Mouse (Mus musculus) lung, postnatal 4 days (tissue): ENCODE results near the gene Gm1113.

ENCODE experiments used
- DNase-seq, 2 experiments: peaks; one replicate each; pipeline ENCODE4 v3.0.0; 2021

Gm1113 gene

DNA sequence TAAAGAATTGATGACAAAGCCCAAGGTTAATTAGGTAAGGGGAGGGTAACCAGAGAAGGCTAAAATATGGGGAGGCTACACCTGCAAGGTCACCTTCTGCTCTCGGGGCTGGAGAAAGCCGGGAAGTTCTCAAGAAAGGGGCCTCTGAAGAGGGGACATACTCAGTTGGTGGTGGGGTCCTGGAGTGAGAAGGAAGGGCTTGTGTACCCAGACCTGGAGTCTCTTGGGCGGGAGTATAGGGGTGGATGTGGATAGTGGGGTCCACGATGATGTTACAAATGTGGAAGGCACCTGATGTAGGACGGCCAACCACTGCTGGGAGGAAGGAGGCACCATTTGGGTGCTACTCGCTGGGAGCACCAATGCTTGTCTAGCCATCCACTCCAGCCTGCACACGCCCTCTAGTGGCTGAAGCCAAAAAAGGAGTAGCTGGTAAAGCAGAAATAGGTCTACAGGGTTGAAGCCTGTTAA lies 5.9 kb upstream of the Gm1113 start:
- DNase-seq = peak; percentile 49 to 72

DNA sequence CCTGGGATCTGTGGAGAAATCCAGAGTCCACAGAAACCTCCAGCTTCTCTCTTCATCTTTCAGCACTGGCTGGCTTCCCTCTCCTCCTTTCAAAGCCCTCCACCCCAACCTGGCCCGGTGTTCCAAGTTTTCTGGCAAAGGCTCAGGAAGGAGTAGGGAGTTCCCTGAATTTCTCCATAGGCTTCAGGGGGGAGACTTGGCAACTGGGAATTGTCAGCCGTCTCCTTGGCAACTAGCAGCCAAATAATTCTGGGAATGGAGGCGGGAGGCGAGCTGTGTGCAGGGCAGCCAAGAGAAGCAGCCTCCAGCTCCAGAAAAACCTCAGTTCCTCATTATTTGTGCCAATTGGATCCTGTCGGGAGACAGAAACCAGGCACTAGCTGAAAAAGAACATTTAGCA lies 5.5 kb upstream of the Gm1113 start:
- DNase-seq = peak; percentile 28 to 64

DNA sequence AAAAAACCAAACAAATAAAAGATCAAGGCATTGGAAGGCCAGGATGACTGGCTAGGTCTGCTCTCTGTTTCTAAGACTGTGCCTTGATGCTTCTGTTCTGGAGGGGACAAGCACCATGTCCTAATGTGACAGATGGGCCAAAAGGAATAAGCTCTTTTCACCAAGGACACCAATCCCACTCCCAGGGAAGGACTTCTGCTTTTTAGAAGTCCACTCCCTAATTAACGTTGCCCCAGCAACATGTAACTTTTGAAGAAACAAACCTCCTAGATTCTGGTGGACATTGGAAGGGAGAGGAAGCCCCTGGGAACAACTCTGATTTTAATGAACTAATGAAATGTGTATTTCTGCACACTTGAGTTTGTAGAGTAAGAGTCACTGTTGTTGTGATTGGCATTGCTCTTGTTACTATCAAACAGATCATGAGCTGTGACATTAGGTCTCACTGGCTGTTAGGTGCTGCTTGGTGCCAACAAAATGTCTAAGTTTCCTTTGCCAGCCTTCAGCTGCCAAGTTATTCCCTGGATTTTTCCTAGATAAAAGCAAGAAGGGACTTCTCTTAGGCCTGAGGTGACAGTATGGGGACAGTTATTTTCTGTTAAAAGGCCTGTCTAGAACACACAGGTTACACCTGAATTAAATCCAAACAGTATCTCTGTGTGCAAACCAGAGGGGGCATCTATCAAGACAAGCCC lies 4.9 kb upstream of the Gm1113 start:
- DNase-seq = no peak

DNA sequence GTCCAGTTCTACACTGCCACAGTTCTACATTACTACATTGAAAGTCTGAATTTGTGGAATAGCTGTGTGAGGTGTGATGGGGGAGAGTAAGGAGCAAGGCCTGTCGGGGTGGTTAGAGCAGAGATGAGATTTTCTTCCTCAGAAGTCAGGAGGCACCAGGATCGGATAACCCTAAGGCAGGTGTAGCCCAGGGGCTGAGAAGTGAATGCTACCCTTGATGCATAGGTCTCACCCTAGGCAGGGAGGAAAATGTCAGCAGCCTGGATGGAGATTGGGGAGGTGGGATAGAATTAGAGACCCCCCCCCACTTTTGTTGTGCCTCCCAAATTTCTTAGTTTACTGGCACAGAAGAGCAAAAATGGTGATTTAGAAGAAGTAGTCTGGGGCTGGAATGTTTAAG lies 4.2 kb upstream of the Gm1113 start:
- no peak for DNase-seq

DNA sequence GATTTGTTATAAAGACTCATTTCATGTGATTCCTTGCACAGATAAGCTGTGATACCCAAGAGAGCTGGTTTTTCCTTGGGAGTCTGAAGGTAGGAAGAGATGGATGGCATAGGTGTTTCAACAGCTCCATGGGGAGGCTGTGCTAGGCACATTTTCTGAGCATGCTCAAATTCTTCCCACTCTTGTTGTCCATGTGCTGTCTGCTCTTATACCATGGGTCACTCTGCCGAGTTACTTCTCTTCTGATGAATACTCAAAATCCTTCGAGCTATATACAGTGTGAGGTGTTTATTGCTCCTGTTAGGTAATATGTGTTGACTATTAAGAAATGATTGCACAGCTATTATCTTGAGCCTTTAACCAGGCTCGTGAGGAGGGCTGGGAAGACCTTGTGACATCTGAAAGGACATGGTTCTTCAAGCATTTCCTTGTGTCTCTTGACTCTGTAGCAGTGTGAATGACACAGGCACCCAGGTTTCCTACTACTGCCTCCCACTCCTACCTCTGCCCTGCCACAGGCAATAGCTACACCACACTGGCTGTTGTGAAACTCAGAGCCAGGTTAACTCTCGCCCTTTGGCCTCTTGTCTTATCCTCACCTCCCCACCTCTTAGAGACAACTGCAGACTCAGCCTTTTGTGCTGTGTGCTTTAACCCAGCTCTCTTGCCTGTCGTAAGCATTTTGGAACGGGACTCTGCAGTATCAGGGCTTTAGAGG lies 2.7 kb upstream of the Gm1113 start:
- DNase-seq = no peak

DNA sequence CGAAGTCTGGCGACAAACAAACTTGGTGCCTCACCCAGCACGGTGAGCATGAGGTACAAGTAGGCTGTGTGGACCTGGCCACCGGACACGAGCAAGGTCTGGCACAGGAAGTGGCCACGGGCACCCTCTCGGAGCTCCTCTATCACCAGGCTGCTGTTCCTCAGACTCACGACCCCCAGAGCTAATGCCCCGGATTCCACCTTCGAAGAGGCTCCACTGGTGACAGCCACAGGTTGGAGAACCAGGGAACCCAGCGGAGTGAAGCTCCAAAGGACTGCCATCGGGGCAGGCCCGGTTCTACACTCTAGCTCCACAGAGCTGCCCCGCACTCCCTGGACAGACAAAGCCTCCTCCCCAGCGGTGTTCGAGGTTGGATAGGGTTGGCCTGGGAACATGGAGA lies 1.4 kb downstream of the Gm1113 start:
- no peak for DNase-seq

DNA sequence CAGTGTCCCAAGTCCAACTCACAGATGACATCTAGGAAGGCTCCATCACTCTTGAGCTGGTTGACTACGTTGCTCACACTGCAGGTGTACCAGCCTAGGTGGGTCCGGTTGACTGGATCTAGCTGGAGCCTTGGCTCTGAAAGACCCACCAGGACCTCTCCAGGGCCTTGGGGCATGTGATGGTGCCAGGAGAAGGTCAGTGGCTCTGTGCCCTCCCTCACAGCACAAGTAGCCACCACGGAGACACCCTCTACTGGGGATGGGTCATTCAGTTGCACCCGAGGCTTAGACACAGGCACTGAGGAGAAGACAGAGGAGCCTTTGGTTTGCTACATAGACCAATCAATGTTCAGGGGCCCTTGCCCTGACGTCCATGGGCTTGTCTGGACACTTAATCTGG lies 1.9 kb downstream of the Gm1113 start:
- DNase-seq = no peak

DNA sequence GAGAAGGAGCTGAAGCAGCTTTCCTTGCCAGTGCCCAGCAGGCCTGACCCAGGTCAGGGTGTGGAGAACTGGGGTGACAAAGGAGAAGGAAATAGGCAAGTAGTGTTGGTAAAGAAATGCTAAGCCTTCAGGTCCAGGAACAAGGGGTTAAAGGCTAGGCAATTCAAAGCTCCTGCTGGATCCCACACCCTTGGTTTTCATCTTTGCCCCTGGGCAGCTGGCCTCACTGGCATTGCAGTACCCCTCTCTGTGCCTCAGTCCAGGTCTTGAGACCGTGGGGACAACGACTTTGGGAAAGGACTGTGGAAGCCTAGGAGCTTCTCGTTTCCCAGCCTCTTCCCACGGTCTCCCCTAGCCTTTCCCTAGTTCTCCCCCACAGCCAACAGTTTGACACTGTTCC lies 4.2 kb downstream of the Gm1113 start:
- DNase-seq = no peak

DNA sequence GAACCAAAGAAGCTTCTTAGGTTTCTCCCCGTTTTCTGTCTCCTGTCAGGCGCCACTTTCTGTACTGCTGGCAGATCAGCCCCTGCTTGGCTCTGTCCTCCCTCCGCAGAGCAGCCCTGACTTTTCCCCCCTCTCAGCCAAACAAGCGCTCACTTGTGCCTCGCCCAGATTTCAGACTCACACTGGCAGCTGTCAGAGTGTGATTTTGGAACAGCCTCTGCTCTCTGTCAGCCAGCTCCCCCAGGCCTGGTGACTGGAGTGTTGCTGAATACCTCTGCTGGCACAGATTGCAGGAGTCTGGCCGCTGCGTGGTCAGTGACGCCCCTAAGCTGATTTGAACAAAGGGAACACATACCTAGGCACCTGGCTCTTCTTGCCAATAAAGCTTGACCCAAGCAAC lies 9.8 kb downstream of the Gm1113 start:
- DNase-seq = peak; percentile 44 to 76

DNA sequence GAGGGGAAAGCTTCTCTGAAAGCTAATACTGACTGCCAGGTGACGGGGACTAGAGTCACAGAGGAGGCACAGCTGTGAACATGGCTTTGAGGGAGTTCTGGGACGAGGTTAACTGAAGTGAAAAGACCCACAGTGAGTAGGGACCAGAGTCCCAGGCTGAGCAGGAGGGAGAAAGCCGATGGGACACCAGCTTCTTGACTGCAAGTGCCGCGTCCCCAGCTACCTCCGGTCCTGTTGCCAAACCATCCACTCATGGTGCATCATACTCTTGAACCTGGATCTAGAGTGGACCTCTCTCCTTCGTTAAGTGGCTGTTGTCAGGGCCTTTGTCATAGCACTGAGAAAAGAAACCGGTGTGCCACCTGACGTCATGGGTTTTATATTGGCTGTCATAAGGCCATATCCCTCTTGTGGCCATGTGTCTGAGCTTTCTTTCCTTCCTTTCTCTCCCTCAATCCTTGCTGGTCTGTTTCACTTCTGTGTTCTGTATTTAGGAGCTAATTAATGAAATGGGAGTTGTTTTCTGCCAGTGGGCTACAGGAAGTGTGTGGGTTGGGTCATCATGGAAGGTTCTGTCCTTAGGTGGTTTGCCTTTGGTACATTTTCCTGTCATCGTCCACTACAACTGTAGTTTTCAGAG lies 15.6 kb downstream of the Gm1113 start:
- no peak for DNase-seq

DNA sequence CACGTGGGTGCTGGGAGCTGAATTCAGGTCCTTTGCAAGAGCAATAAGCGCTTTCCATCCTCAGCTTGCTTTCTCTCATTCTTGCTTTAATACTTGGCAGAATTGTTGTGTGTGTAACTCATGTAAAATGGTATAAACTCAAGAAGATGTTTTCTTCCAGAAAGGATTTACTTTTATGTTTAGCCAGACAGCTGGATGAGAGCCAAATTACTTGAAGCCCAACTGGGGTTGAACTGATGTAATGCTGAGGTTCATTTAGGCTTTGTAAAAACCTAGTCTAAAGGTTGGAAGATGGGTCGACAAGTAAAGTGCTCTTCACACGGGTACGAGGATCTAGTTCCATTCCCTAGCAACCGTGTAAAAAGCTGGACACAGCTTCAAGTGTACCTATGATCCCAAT lies 18.1 kb downstream of the Gm1113 start:
- no peak for DNase-seq

DNA sequence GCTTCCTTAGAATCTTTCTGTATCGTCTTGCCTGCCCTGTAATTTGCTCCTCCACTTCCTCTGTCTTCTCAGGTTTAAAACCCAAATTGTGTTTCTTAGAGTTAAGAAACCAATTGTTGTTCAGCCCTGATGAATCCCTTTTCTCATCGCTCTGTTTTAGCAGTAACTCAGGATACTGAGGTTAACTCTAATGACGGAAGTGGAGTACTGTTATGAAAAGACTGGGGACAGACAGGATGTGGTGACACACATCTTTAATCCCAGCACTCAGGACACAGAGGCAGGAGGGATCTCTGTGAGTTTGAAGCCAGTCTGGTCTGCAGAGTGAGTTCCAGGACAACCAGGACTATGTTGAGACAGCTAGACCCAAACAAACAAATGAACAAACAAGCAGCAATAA lies 22.6 kb downstream of the Gm1113 start:
- no peak for DNase-seq

DNA sequence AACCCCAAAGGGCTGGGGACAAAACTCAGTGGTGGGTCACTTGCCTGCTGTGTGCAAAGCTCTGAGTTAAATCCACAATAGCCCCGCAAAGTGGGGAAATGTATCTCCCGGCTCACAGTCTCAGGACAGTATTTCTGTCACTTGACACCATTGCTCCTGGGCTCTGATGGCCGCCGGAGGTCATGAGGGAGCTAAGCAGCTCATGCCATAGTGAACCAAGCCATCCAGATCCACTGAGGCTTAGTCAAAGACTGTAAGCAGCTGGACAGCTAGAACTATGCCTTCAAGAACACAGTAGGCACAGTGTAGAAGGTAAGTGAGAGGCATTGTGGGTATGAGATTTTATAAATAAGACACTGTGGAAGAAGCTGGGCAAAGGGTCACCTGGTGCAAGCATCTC lies 23.1 kb downstream of the Gm1113 start:
- no peak for DNase-seq

DNA sequence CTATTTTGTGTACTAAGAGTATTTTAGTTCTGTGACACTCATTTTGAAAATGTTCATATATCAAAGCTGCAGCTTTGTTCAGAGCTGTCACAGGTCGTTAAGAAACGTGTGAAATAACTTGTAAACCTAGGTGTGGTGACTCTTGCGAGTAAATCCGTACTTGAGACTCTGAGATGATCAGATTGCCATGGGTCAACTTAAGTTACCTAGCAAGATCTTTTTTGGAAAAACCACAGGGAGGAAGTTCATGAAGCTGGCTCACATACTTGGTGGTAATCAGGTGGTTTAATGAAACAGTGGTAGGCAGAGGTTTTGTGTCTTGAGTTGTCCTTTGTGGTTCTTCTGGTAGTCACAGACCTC lies 24.4 kb downstream of the Gm1113 start:
- DNase-seq = no peak

DNA sequence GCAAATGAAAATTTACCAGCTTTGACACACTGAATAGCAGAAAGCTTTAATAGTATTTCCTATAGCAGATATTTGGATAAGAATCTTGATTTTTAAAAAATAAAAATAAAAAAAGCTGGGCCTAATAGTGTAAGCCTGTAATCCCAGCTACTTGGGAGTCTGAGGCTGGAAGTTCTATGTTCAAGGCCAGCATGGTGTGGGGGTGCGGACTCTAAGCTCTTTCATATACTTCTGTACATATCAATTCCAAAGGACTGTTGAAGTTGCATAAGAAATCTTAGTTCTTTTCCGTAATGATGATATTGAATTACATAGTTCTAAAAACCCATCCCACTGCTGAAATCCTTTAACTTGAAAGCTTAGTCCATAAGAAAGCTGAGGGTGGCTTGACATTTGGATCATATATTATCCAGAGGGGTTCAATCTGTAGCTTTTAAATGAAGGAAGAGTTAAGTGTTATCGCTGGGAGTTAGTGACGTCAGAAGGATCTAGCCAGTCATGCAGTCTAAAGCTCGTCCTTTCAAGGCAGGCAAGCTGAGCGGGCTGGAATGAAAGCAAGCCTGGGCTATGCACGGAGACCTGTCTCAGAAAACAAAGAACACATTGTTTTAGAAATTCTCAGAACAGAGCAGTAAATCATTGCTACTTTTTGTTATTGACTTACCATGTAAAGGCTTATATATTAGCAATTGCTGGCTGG lies 24.9 kb downstream of the Gm1113 start:
- no peak for DNase-seq

DNA sequence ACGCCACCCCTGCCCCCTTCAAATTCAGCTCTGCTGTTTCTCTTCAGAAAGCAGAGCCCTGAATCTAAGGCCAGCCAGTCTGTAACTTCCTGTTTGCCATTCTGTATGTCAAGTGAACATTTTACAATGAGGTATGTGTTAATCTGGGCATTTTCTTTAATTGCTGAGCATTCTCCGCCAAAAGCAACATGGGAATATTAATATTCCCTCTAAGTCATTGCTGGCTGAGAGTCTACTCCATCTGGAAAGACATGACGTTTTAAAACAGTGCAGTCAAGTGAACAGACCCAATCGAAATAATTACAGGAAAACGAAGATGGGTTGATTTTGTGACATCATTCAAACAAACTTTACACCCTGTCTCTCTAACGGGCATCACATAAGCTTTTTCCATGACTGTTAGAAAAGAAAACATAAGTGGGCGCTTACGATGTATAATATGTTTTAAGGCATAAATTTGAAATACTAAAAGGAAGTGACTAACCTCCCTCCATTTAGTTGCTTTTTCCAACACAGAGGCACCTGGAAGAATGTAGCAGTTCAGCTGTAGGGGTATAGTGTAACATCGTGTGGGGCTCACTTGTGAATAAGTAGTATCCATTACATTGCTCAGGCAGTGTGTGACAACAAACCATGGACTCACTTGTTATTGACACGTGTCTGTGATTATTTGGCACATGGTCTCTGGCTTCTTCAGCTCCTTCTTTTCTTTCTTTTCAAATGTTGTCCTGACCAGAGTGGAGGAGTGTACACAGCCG lies 26.8 kb downstream of the Gm1113 start:
- DNase-seq = no peak

DNA sequence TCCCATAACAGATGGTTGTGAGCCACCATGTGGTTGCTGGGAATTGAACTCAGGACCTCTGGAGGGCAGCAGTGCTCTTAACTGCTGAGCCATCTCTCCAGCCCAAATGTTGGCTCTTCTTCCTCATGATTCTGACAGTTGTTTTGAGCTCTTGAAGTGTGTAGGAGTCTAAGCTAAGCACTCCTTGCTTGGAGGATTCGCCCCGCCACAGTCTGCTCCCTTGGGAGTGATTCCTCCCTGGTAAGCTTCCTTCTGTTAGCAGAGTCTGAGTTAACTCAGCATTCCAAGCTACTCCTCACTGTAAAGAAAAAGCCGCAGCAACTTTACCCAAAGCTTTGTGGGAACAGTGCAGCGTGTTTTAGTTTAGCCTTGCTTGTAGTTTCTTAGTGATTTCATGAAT lies 29.6 kb downstream of the Gm1113 start:
- DNase-seq = no peak

DNA sequence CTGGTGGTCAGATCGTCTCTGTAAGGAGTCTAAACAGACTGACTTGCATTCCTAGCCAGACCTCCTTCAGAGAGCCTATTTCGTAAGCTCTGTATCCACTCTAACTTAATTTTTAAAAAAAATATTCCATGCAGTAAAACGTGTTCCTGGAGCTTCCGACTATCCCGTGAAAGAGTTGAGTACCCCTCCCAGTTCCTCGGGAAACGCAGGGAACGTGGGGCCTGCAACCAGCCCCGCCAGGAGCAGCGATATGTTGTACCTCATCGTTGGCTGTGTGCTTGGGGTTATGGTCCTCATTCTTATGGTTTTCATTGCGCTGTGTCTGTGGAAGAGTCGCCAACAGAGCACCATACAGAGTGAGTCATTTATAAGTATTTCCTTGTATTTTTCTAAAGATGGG lies 31.5 kb downstream of the Gm1113 start:
- no peak for DNase-seq

DNA sequence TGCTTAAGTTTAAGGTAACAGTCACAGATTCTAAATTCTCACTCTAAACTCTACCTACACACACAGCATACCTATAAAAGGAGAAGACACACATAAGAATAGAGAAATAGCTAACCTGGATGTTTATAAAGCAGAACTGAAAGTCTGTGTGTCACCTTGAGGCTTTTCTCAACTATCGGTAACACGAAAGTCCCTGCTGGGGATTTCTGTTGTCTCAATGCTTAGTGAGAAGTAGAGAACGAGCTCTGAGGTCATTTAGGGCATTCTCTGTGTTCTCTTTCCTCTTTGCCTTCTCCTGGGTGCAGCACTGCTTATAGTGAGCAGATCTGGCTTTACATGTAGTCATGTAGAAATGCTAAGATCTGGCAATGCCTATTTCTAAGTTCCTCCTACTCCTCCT lies 34.1 kb downstream of the Gm1113 start:
- no peak for DNase-seq

DNA sequence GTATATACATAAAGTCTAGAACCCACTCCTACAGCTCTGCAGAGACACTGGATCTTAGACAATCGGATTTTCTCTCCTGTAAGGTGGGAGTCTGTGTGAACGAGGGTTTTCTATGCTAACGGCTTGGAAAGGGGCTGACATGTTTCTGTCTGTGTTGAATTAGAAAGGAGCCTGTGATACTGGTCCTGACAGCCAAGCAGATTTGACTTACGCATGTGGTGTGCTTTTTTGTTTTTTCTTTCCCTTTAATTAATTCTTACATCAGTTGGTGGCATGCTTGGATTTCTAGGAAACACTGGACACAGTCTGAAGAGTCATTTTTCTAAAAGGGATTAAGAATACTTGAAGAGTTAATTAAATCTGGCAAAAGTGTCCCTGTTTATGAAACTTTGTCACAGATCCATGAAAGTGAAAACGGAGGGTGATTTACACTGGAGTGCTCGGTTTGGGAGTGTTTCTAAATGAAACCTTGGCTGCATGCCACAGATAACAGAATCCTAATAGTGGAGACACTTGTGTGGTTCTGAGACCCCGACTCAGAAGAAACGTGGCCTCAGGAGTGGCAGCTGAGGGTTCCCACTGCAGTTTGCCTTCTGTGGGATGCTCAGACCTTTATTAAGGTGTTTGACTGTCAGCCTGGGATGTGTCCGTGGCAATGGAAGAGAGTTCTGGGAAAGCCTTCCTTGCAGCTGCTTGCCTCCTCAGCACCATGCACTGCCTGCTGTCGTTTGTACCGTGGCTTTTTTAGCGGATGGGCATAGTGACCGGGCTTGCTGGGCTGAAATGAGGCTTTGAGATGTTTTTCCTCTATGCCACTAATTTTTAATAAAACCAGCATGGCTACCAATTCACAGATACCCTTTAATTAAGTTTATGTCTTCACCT lies 35.8 kb downstream of the Gm1113 start:
- DNase-seq = no peak

DNA sequence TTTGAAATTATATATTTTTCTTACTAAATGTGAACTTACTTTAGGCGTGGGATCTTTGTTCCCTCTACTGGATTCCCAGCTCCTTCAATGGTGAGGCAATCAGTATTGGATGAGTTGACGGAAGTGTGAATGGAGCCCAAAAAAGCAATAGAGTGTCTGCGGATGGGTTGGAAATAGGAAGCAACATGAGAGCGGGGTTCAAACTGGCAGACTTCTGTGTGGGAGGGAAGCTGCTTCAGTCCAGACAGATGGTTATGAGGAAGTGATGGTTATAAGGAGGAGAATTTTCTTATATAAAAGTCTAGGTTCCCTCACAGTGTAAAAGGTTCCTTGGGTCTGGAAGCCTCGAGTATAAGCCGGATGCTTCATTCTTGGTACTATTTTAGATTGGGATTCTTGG lies 38.6 kb downstream of the Gm1113 start:
- DNase-seq = no peak

DNA sequence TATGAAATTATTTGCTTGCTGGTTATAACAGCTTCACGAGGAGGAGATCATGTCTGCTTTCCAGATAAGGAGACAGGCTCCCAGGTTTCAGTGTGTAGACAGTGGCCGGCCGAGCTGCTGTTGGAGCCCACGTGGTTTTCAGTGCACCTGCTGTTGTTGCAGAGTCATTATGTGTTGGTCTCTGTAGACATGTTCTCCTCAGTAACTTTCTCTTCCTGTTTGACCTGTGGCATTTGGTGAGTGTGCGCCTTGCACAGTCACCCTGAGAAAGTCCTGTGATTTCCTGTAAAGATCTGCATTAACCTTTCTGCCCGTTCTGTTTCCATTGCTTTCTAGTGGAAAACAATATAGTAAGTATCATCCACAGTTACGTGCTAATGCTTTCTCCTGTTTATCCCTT lies 42.7 kb downstream of the Gm1113 start:
- DNase-seq = no peak
